Mouse (Mus musculus) kidney, postnatal 0 days (tissue): ENCODE measurements around the gene Crmp1. TPM values are rescaled to one million over a fixed set of nuclear protein-coding genes. Genes with fewer than 3 reads are reported as not detected.

Source experiments
- ATAC-seq: fragments of 200-750 bp; cut with Nextera tagmentation; replicated peaks from 2 replicates; pipeline ENCODE4 v1.8.0; 2017; ENCODE audit warnings: low read depth, moderate number of reproducible peaks, moderate TSS enrichment, moderate library complexity; ENCODE audit not compliant: low FRiP score
- DNase-seq: peaks from one replicate; pipeline ENCODE4 v3.0.0-alpha.2; 2016; ENCODE audit warnings: low spot score
- H3K27ac ChIP-seq: fragments of 300-500 bp; sonication (generic); 2 replicates; pipeline ENCODE4 v1.5.1; 2014; ENCODE audit warnings: mild to moderate bottlenecking
- H3K27me3 ChIP-seq: fragments of 300-500 bp; sonication (generic); 2 replicates; pipeline ENCODE4 v1.6.1; 2014; ENCODE audit warnings: low read length, mixed read lengths; ENCODE audit not compliant: insufficient read depth
- H3K36me3 ChIP-seq: fragments of 300-500 bp; sonication (generic); 2 replicates; pipeline ENCODE4 v1.6.1; 2014; ENCODE audit warnings: low read length, mixed read lengths; ENCODE audit not compliant: insufficient read depth
- H3K4me1 ChIP-seq: fragments of 300-500 bp; sonication (generic); replicated peaks from 2 replicates; pipeline ENCODE4 v1.6.1; 2014; ENCODE audit warnings: antibody characterized with exemption, low read length, mixed read lengths; ENCODE audit not compliant: insufficient read depth
- H3K4me2 ChIP-seq: fragments of 300-500 bp; sonication (generic); 2 replicates; pipeline ENCODE4 v1.6.1; 2014; ENCODE audit warnings: mild to moderate bottlenecking, low read length, moderate library complexity, mixed read lengths
- H3K4me3 ChIP-seq: fragments of 300-500 bp; sonication (generic); replicated peaks from 2 replicates; pipeline ENCODE4 v1.5.1; 2014; ENCODE audit warnings: low read depth, low read length
- H3K9ac ChIP-seq: fragments of 300-500 bp; sonication (generic); 2 replicates; pipeline ENCODE4 v1.6.1; 2014; ENCODE audit warnings: low read depth, low read length
- H3K9me3 ChIP-seq: fragments of 300-500 bp; sonication (generic); replicated peaks from 2 replicates; pipeline ENCODE4 v1.6.1; 2016; ENCODE audit warnings: low read length, inconsistent platforms, mixed read lengths
- CTCF ChIP-seq: IDR thresholded peaks from 2 replicates; pipeline ENCODE4 v1.5.1; 2016; ENCODE audit warnings: antibody characterized with exemption, low read depth, mild to moderate bottlenecking, moderate library complexity
- WGBS: fragments of 180-500 bp; shearing (Covaris S2); extraction: QIAGEN DNeasy Blood & Tissue Kit; methylation state at CpG from one replicate; pipeline ENCODE4 v1.1.7; 2014; 5-methylcytosine and 5-hydroxymethylcytosine counted together
- polyA plus RNA-seq: library from polyadenylated mRNA; unstranded; fragments of >200 nt; fragmentation: Nextera tagmentation; extraction: Ambion mirVana; gene quantifications from 2 replicates; pipeline ENCODE4 v1.2.1, GENCODE M21; 2015

Crmp1 gene
- polyA plus RNA-seq, 1 experiment from 2014 or later: 2.6 TPM

DNA sequence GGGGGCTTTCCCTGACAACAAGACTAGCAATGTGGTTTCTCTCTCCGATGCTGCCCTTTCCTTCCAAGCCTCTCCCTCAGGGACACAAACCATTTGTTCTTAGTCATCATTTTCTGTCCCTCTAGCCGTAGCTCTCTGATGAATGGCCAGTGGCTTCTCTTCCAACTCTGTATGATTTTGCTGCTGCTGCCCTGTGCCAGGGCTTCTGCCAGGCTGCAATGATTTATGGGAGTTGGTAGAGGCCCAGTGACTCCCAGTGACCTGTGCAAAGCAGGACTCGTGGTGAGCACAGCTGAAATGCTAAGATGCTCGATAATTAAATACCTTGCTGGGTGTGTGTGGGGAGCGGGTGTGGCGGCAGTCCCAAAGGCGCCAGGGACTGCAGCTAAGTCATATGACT, 26.5 kb upstream of the Crmp1 start:
- H3K27ac ChIP-seq: no peak overlapping the region
- ATAC-seq (no peak), DNase-seq (no peak)
- H3K4me1 ChIP-seq: no peaks in the 10 kb centered on the region
- no peaks in the 10 kb centered on the region for H3K27me3 ChIP-seq
- no peaks in the 10 kb centered on the region for H3K36me3 ChIP-seq
- no peak for TF ChIP-seq CTCF
- no peak overlapping the region for H3K9ac ChIP-seq
- H3K9me3 ChIP-seq: no peaks in the 10 kb centered on the region
- 72% methylated on average over 7 of the region's 7 CpGs for whole genome bisulfite sequencing
- H3K4me2 ChIP-seq: no peak overlapping the region
- H3K4me3 ChIP-seq: no peak overlapping the region

DNA sequence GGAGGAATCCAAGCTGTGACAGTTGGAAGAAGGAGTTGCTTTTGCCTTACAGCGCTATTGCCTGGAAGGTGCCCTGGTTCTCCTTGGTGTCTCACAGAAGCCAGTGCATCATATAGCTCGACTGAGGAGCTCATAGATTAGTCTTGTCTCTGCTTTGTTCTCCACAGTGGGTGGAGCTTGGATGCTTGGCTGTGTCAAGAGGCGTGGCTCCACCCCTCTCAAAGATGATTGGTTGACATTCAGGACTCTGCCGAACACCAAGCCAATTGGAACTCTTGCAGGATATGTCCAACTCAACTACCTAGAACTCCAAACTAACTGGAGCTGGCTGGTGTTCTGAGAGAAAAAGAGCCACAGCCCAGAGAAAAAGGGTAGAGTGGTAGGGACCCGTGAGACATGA, 22.1 kb upstream of the Crmp1 start:
- WGBS: 39% methylated on average over 5 of the region's 5 CpGs
- no peak for ATAC-seq
- Histone ChIP-seq H3K27me3 (no peaks in the 10 kb centered on the region), H3K4me1 (no peaks in the 10 kb centered on the region), H3K27ac (no peak overlapping the region), H3K4me2 (no peak overlapping the region), H3K36me3 (no peaks in the 10 kb centered on the region), H3K4me3 (no peak overlapping the region), H3K9me3 (no peaks in the 10 kb centered on the region), H3K9ac (no peak overlapping the region)
- no peak for TF ChIP-seq CTCF
- no peak for DNase-seq

- H3K9ac ChIP-seq: no peak overlapping the region
- no peaks in the 10 kb centered on the region for H3K4me1 ChIP-seq
- H3K36me3 ChIP-seq: no peaks in the 10 kb centered on the region
- no peak overlapping the region for H3K27ac ChIP-seq
- no peak overlapping the region for H3K4me3 ChIP-seq
- ATAC-seq (no peak), DNase-seq (no peak)
- WGBS: 92% methylated on average over 5 of the region's 5 CpGs
- no peak overlapping the region for H3K4me2 ChIP-seq
- H3K27me3 ChIP-seq: no peaks in the 10 kb centered on the region
- TF ChIP-seq CTCF: no peak
- no peaks in the 10 kb centered on the region for H3K9me3 ChIP-seq
Observed at GRCm38 (mm10) chr5:37220575-37220974, 21.2 kb upstream of the Crmp1 start.

DNA sequence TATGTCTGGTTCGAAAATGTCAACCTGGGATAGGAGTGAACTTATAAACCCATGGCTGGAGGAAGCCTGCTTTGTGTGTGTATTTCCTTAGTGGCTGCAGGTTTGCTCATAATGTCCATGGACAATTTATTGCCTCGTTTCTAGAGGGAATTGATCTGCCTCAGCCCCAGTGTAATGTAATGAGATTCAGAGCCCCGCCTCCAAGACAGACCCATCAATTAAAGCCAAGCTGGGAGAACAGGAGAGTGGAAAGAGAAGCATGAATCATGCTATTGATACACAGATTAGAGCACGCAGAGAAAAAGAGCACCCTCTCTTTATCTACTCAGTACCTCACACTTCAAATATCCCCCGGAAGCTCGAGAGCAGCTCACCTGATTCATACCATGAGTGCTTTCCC, 20.2 kb upstream of the Crmp1 start:
- 44% methylated on average over 6 of the region's 6 CpGs for WGBS
- ATAC-seq (no peak), DNase-seq (no peak)
- H3K27ac ChIP-seq: no peak overlapping the region
- no peaks in the 10 kb centered on the region for H3K27me3 ChIP-seq
- H3K36me3 ChIP-seq: no peaks in the 10 kb centered on the region
- H3K4me1 ChIP-seq: no peaks in the 10 kb centered on the region
- H3K4me2 ChIP-seq: no peak overlapping the region
- no peaks in the 10 kb centered on the region for H3K9me3 ChIP-seq
- H3K4me3 ChIP-seq: no peak overlapping the region
- no peak overlapping the region for H3K9ac ChIP-seq
- TF ChIP-seq CTCF: no peak

DNA sequence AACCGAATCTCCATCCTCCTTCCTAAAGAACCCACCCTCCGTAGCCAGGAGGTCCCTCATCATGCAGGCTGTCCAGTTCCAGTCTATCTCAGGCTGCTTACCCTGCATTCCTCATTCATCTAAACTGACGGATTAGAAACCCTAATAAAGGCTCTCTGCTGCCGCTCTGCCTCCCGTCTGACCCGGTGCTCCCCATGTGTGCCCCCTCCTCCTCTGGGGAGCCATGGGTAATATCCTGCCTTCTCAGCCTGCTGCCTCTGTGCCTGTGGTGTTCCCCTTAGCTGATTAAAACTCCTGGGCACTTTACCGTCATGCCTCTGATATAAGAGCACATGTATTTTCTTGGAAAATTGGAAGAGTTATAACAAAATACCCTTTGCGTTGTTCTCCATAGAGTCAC, 19.4 kb upstream of the Crmp1 start:
- WGBS: 55% methylated on average over 8 of the region's 8 CpGs
- no peak overlapping the region for H3K9ac ChIP-seq
- H3K9me3 ChIP-seq: no peaks in the 10 kb centered on the region
- no peak for TF ChIP-seq CTCF
- no peak overlapping the region for H3K4me2 ChIP-seq
- H3K4me3 ChIP-seq: no peak overlapping the region
- DNase-seq: no peak
- no peak overlapping the region for H3K27ac ChIP-seq
- no peaks in the 10 kb centered on the region for H3K27me3 ChIP-seq
- no peaks in the 10 kb centered on the region for H3K4me1 ChIP-seq
- no peaks in the 10 kb centered on the region for H3K36me3 ChIP-seq
- ATAC-seq: no peak

- 43% methylated on average over 1 of the region's 1 CpGs for WGBS
- ATAC-seq: no peak
- no peak overlapping the region for H3K4me2 ChIP-seq
- no peaks in the 10 kb centered on the region for H3K4me1 ChIP-seq
- no peaks in the 10 kb centered on the region for H3K27me3 ChIP-seq
- no peak for TF ChIP-seq CTCF
- DNase-seq: no peak
- no peaks in the 10 kb centered on the region for H3K9me3 ChIP-seq
- H3K4me3 ChIP-seq: no peak overlapping the region
- H3K9ac ChIP-seq: no peak overlapping the region
- H3K36me3 ChIP-seq: no peaks in the 10 kb centered on the region
- no peak overlapping the region for H3K27ac ChIP-seq
Observed at GRCm38 (mm10) chr5:37225708-37226107, 16.0 kb upstream of the Crmp1 start.

- WGBS: 30% methylated on average over 6 of the region's 6 CpGs
- Histone ChIP-seq H3K27ac (no peak overlapping the region), H3K4me1 (no peaks in the 10 kb centered on the region), H3K9me3 (no peaks in the 10 kb centered on the region), H3K4me3 (no peak overlapping the region), H3K9ac (no peak overlapping the region), H3K4me2 (no peak overlapping the region), H3K36me3 (no peaks in the 10 kb centered on the region), H3K27me3 (no peaks in the 10 kb centered on the region)
- TF ChIP-seq CTCF: no peak
- DNase-seq (no peak), ATAC-seq (no peak)
Observed at GRCm38 (mm10) chr5:37227956-37228680, 13.6 kb upstream of the Crmp1 start.
